Mouse (Mus musculus): ENCODE data around the gene Umodl1.

Umodl1 gene

DNA sequence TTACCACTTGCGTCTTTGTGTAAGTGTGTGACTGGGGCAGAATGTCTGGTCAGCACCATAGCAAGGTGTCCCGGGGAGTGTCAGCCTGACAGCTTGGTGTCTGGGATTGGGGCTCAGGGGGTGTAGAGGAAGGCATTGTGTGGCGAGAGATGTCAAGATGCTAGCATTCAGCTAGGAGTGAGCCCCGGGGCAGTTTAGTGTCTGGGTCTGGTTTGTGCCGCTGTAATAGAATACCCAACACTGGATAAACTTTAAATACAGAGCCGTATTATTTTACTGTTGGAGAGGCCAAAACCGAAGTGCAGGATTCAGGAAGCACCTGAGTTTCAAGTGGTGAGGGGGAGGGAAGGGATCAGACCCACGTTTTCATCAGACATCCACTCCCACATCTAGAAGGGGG is 82.9 kb downstream of the Umodl1 start:
- DNase-seq (ENCODE audit: low read depth, low spot score), result no peak

DNA sequence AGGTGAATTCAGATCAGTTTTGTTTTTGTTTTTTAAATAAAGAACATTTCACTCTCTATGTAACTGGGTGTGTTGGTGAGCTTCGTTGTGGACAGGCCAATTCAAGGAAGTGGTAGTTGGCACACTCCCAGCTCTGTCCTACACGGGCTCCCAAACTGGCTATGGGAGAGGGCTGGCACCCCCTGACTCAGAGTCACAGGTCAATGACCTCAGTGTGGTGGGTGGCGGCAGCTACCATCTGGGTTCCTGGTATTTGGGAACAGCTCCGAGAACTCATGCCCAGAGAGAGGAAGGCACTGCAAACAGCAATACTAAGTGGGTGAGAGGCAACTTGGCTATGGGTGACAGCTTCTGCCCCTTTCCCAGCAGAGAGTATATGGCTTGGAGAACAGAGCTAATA is 83.9 kb downstream of the Umodl1 start:
- no peak for DNase-seq (ENCODE audit: low read depth, low spot score)

- DNase-seq (ENCODE audit: low read depth, low spot score), result peak; percentile 87
Measured at GRCm38 (mm10) chr17:31039626-31040025, 85.2 kb downstream of the Umodl1 start.

DNA sequence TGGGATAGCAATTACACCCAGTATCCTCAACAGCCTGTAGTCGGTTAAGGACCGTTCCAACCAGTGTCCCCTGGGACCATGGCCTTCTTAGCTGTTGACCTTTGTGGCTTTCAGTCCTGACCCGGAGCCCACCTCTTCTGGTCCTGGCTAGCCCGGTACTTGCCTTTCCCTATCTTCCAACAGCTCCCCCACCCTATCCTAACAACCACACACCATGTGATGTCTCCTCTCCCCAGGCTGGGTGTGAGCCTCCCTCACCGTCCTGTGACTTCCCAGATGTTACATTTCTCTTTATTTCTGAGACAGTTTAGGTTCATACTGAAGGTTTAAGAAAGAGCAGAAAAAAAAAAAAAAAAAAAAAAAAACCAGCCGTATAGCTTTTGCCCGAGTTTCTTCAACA is 86.0 kb downstream of the Umodl1 start:
- no peak for DNase-seq (ENCODE audit: low read depth, low spot score)

DNA sequence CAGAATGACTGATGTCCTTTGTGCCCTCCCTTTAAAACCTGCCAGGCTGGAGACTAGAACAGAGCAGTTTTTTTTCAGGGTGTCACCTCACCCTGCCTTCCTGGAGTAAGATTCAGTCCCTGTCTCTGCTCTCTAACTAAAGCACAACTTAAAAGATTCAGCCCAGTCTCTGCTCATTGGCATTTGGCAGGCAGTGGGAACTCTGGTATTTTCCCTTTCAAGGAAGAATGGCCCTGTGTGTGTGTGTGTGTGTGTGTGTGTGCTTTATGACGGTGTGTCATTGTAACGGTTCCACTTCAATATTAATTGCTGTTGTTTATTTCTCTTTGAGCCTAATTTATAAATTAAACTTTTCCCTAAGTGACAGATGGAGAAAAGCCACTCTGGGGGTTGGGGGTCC is 88.3 kb downstream of the Umodl1 start:
- no peak for DNase-seq (ENCODE audit: low read depth, low spot score)

DNA sequence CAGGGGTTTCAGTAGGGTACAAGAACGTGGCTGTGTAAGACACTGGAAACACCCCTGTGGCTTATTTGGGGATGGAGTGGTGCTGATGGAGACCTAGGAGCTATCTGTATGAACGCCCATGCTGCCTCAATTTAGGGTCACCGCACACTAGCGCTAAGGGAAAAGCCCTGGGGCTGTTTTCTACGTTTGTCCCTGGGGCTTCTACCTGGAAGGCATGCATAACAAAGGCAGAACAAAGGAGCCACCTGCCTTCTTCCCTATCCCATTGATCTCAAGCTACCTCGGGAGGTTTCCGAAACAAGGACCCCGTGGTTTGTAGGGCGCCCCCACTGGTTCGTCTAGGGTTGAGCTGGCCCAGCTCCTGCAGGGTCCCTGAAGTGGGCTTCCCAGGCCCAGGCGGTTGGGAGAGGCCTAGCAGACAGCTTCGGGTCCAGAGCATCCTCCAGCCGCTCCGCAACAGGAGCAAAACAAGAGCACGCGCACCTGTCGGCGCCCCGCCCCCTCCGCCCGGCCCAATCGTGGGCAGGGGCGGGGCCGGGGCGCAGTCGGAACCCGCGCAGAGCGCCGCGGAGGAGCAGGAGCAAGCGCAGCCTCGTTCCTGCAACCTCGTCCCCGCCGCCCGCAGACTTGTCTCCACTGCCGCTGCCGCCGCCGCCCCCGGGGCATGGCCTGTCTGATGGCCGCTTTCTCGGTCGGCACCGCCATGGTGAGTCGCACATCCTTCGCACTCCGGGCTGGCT is 102.9 kb downstream of the Umodl1 start, which contains the start of gene Abcg1:
Gene Abcg1, plus strand, starts transcription at position 525 of the 740 bp plus-strand sequence.
- DNase-seq (ENCODE audit: low read depth, low spot score), result peak; percentile 87

DNA sequence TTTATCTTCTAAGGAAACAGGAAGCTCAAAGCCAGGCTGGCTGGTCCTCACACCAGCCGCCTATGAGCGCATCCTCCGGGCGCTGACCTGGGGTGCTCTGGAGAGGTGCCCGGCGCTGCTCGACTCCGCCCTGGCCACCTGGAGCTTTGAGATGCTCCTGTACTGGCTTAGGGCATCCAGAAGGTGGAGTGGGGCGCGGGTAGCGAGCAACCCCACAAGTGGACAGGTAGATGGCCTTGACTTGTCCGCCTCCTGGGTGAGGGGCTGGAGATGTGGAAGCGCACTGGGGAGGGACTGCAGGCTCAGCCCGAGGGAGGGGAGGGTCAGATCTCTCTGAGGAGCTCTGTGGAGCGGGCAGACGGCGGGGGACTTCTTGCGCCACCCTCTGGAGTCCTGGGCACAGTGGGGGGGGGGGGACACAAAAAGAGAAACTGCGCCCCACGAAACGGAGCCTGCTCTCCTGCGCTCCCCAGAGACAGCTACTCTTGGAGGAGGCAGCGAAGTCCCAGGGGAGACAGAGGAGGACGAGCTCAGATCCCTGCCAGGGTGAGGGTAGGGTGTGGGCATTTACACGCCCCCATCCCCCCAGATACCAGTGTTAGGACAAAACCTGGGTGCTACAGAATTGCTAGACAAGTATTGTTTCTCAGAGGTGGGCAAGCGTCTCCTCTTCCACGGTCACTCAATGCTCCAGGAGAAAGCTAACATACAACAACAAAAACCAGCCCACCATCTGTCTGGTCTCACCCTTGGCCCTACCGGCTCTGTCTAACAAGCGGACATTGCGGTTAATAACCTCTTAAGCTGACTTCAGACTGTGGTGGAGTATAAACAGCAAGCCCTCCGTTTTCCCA is 103.7 kb downstream of the Umodl1 start:
- no peak for DNase-seq (ENCODE audit: low read depth, low spot score)

- peak; percentile 79 for DNase-seq (ENCODE audit: low read depth, low spot score)
Measured at GRCm38 (mm10) chr17:31058745-31059085, 104.3 kb downstream of the Umodl1 start.

DNA sequence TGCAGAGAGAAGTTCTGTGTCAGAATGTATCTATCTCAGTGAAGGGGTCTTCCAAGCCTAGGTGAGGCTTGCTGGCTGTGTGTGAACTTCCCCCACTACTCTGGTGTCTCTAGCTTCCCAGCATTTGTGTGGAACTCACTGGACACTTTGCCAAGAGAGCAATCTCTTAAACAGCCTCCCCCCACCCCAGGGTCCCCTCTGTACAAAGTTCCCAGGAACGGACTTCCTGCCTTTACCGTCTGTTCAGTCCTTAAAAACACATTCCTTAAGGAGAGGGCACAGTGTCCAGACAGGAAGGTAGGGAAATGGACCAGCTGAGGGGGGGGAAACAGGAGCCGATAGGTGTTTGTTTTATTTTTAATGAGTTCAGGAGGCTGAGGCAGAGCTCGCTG is 105.8 kb downstream of the Umodl1 start:
- no peak for DNase-seq (ENCODE audit: low read depth, low spot score)

Data from A20 (cell line).